Mouse (Mus musculus) testis, postnatal 10 days (tissue): ENCODE measurements at regions not wholly inside any gene's neighbourhood (a gene's known extent, or its start where the extent isn't known, plus 50 kb on each side); places are given as distances from the start of the nearest gene placed in this dataset.

Experiments
- DNase-seq: peaks from one replicate; pipeline ENCODE4 v3.0.0; 2021; ENCODE audit warnings: low spot score

DNA sequence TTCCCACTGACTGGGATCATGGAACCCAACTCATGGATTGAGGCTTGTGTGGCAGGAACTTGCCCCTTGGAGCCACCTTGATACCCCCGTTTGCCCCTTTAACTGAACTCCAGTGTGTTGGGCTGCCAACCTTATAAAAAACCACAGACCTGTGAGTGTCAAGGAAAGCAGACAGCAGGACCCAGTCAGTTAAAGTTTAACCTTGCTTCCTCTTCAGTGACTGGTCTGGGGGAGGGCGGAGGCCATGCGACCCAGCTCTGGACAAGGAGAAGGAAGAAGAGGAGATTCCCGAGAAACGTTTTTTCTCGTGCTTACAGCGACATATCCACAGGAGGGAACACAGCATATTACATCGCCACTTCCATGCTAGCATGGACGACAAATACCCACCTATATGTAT, 281.9 kb upstream of the Zfp64 start:
- DNase-seq, result no peak

DNA sequence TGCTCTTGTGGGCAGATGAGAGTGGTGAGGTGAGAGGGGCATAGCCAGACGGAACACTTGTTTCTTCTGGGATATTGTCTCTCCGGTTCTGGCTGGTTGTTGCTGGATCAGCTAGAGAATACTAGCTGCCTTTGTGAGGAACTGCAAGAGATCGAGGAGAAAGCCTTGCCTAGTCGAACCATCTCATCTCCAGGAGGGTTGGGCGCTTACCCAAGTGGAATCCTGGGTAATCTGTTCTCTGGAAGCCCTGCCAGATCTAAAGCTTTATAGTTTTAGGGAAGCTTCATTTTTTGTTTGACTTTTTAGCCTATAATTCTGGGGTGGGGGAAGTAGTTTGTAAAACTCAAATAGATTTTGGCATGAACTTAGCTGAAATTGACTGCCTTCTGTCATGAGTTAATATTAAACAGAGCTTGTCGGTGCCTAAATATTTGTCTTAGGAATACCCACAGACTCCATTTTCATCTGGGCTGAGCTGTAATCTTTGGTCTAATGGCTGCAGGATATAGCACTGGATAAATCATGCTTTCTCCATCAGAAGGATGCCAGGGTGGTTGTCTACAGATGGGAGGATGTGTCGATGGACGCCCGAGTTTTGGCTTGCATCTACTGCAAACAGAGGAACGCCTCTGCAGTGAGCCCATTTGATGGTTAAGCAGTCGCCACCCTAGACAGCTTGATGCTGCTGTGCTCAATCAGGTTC, 279.1 kb upstream of the Zfp64 start:
- DNase-seq, result no peak

DNA sequence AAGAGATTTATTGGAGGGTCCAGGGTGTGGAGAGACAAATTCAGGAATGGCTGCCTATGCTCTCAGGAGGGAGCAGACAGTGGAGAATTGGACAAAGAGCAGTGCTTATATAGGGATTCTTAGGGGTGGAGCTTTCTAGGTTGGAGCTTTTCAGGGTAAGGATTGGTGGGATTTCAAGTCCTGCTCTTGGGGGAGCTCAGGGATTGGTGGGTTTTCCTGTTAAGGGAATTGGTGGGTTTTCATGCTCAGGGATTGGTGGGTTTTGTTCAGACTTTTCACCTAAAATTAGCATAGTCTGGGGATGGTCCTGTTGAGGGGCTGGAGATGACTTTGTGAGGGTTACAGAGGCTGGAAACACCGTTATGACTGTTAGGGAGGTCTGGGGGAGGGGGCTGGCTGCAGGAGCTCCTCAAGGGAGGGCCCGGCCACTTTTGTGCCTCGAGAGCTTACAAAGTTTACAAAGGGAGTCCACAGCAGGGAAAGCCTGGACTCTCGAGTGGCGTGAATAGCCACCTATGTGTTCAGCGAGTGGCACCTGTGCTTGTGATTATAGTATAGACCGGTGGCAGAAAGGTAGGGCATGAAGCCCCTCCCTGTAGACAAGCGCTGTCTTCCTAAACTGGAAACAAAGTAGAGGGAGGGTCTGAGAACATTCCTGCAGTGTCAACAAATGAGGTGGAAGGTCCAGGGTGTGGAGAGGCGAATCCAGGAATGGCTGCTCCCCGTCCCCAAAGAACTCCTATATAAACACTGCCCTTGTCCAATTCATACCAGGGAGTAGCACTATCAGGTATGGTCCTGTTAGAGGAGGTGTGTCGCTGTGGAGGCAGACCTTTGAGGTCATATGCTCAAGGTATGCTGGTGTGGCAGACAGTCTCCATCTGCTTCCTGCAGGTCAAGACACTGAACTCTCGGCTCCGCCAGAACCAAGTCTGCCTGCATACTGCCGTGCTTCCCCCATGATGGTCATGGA, 278.1 kb upstream of the Zfp64 start:
- no peak for DNase-seq

DNA sequence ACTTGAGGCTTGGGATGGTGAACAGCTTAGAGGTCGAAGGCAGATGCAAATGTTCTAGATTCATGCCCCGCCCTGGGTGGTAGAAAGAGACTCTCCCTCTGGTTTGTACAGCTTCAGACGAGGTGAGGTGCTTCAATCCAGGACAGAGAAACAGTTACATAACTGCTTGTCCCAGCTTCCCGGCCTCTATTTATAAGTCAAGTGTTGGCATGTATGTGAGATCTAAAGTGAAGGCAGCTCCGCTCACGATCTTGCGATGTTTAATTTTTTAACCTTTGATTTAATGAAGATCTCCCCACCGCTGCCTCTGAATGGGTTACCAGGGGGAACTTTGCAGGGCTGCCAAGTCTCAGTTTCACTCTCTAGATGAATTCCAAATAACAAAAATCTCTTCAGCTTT, 266.9 kb upstream of the Zfp64 start:
- no peak for DNase-seq

DNA sequence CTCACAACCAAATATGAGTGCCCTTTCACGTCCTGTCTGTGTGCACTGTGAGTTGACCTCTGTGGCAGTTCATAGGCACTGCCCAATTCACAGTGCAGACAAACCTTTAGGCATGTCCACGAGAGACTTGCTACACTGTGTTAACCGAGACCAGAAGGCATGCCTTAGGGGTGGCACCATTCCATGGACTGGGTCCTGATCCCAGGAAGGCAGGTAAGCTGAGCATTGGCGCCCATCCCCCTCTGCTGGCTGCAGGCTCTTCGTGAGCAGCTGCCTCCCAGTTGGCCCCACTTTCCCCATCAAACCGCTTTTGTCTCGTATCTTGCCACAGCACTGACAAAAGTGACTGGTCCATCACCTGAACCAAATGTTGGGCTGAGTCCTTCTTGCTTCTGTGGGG, 265.8 kb upstream of the Zfp64 start:
- DNase-seq, result no peak

DNA sequence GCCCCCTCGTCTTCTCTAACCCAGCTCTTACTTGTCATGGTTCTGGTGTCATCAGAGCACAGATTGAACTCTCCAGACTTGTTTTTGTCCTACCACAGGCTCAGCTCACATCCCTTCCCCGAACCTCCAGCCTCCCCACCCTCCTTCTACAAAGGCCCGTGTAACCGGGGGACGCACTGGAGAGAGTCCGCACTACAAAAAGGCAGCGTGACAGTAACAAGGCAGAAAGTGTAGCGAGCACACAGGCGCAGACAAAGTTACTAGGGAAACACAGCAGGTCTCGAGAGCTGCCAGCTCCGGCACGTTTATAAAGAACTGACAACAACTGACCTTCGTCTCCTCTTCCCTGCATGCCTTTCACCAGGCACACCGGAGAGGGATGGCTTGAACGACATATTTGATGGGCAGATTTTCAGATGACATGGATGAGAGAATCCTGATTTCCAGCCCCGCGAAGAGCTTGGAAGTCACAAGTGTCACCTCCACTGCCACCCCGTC, 260.2 kb upstream of the Zfp64 start:
- DNase-seq, result no peak

DNA sequence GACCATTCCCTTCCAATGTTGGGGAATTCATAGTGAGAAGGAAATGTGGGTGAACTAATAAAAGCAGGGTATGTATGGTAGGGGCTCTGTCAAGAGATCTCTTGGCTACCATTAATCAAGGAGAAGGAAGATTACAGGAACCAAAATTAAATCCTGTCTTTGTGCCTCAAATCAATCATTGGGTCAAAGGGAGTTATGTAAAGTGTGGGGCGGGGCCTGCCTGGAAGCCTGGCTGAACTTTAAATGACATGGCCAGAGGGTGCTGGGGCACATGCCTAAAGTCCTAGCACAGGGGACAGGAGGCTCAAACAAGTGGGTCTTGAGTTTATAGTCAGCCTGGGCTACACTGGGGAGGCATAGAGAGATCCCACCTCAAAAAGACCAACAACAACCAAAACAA, 259.0 kb upstream of the Zfp64 start:
- no peak for DNase-seq

DNA sequence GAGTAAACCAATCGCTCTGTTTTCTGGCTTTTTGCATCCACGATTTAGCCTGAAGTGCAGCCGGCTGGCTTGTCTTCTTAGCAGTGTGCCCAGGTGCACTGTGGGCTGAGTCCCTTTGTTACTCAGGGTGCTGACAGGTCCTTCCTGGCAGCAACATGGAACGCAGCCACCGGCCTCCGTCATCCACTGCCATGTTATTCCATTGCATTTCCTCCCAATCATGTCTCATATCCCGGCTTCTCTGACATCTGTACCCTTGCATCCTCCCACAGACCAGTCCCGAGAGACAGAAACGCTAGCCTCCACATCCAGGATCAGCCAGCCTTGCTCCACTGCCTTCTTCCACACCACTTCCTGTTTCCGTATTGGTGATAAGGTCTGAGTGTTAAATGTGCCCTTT, 257.9 kb upstream of the Zfp64 start:
- no peak for DNase-seq

DNA sequence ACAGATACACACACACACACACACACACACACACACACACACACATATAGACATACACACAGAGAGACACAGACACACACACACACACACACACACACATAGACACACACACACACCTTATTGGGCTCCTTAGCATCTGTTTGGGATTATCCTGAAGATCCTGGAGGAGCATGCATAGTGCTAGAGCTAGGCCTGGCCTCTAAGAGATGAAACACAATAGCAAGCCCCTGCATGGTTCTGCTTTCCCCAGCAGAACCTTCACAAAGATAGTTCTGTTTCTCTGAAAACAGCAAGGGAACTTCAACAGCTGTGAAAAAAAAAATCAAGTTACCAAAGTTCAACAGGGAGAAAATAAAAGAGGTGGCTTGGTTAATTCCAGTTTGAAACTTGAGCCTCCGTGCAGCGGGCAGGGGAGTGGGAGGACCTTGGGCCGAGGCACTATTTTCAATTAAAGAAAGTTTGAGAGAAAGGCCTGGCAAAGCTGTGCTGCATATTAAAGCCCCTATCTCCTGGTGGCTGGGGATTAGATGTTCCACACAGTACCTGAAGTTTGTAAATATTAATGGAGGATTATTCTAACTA, 257.4 kb upstream of the Zfp64 start:
- no peak for DNase-seq

DNA sequence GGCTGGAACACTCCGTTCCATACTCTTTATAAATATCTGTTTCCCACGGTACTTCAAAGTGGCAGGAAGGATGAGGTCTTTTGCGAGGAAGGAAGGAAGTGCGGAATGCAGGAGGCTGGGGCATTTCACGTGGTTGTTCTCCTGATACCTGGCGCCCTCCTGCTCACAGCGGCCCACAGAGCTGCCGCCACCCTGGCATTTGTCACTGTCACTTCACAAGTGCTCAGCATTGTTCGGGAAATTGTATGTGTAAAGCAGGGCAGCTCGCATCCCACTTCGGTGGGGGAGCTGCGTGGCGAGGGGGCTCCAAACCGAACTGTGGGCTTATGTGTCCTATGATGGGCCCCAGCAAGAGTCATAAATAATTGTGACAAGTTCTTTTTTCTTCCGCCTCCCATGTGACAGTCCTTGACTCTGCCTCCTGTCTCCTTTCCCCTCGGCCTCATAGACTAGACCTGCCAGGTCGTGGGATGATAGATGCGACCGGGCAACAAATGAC, 248.9 kb upstream of the Zfp64 start:
- DNase-seq, result no peak

DNA sequence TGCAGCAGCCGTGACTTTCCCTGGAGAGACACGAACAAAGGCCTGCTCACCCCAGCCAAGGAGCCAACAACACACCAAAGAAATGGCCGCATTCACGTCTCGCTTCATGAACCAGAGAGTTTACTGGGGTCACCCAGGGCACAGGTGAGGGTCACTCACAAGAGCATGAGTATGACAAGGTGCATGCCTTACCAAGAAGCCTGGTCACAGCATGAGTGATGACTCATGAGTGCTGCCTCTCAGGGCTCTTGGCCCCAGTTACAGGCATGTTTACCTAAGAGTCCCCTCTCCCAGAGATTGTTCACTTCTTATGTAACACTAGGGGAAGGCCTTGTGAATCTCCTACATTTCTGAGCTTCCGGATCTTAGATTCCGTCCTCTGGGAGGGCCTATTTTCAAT, 236.6 kb upstream of the Zfp64 start:
- no peak for DNase-seq

DNA sequence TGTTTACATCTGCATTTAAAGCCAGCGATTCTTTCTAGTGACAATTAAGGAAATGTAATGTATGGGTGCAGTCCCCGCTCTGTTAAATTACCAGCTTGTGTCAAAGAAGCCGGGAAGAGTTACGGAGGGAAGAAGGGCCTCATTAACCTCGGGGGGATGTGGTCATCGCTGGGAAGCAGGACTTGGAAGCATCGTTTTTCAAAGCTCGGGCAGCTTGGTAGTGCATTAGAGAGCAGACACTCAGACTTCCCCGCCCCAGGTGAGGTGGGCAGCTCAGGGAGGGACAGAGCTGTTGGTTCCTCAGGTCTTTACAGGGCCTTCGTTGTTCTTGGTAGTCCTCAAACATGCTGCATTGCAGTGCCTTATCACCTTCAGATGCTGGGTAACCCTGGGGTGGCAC, 236.1 kb upstream of the Zfp64 start:
- no peak for DNase-seq

DNA sequence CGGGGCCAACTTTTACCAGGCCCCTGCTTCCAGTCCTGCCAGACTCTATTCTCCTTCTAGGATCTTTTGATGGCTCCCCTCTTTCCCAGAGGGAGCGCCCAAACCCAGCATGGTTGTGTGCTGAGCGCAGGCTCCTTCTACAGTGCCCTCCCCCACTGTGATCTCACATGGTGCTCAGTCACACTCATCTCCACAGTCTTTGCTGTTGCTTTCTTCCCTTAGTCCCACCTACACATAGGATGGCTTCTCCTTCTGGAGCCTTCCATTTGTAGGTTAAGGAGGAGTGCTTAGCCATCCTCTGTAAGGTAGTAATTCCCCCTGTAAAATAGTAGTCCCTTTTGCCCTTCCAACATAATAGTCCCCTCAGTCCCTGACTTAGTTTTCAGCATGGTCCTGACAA, 222.2 kb upstream of the Zfp64 start:
- DNase-seq, result no peak

DNA sequence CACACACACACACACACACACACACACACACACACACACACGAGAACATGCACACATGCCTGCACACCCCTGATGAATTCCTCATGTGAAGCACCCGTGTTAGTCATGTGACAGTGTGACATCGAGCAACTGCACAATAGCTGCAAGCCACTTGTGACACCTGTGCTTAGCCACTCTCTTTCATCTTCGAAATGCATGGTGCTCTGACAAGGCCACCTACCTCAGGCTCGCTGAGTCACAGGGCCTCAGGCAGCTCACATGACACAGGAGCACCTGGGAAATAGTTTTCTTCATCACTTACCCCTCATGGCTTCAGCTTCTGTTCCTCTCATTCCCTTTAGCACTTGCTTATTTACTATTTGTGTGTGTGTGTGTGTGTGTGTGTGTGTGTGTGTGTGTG, 213.4 kb upstream of the Zfp64 start:
- DNase-seq, result no peak

DNA sequence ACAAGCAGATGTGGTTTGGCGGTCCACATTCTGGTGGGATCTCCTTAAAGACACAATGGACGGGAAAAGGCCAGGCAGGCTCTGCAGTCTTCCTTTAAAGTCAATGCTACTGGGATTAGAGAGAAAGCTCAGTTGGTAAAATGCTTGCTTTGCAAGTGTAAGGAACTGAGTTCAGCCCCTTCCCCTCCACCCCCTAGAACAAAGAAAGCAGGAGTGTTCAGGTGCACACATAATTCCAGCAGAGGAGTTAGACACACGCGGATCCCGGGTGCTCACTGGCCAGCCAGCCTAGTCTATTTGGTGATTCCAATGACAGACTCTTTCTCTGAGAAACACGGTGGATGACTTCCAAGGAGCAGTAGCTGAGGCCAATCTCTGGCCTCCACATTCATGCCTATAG, 213.0 kb upstream of the Zfp64 start:
- DNase-seq, result no peak

DNA sequence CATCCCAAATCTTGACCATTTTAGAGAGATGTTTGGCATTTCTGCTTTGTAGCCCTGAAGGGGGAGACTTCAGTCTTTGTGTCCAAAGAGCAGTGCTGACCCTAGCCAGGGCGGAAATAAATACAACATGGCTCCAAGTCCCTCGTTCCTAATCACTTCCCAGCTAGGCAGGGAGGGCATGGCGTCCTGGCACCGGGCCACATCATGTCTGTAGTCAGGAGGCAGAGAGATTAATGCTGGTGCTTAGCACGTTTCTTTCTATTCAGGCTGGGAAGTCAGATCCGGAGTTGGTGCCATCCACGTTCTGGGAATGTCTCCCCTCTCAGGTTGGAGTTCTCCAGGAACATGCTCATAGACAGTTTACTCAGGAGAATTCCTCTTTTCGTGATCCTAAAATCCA, 206.3 kb upstream of the Zfp64 start:
- no peak for DNase-seq

DNA sequence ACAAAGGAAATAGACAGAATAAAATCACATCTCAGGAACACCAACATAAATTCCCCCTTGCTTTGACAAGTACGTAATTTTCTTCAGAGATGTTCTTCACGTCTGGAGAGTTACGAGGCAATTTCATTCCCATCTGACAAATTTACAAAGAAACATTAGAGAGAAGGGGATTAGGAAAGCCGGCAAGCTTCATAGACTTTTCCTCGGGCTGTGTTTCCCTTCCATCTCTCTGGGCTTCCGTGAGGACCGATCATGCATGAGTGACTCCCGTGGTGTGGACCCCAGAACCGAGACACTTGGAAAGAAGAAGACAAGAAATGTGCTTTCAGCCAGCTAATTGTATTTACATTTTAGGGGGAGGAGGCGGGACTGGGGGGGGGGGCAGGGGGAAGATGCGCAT, 203.4 kb upstream of the Zfp64 start:
- DNase-seq, result no peak

DNA sequence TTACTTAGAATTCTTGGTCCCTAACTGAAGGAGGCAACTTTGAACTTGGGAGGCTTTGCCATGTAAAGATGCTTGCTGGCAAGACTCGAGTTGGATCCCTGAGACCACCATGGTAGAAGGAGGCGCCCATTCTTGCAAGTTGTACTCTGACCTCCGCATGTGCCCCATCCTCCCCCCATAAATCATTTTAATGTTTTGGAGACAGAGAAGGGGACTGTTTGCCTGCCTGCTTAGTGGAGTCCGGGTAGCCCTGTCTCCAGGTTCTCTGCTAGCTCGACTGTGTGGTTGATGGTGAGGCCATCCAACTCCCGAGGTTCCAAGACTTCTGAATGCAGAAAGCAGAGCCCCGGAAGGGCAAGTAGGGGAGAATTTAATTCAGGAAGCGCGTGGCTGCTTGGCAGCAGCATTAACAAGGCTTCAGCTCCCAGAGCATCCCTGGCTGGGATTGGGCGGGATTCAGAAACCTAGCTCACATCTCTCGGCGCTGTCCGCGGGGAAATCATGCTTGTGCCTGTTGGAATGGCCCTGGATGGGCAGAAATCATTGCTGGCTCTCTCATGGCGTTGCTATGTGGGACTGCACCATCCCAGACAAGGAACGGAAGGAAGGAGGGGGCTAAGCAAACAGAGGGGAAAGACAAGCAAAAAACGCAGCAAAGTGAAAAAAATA, 202.8 kb upstream of the Zfp64 start:
- no peak for DNase-seq

DNA sequence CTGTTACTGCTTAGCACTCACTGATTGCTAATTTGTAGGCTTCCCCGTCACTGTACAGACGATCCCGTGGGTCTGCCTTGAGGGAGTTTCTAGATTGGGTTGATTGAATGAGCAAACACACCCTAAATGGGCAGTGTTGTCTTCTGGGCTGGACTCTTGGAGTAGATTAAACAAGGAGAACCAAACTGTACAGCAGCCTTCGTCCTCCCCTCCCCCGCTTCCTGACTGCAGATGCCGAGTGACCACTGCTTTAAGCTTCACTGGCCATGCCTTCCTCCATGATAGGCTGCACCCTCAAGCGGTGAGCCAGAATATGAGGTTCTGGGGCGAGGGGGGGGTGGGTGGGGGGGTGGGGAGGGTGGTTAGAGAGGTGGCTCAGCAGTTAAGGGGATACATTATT, 201.5 kb upstream of the Zfp64 start:
- no peak for DNase-seq

DNA sequence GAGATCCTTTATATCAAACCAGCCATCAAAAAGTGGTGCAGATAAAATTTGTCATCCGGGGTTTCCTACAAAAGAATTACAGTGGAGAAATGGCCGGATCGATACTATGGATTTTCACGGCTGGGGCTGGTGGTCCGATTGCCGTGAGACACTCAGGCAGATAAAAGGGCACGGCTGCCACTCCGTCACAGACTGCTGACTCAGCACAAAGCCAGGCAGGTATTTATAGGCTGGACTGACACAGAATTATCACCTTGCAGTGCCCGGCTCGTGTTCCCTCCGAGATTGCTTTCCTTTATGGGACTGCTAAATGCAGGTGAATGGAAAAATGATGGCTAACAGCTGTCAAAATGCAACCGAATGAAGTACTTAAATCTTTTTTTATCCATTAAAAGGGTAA, 199.5 kb upstream of the Zfp64 start:
- no peak for DNase-seq

DNA sequence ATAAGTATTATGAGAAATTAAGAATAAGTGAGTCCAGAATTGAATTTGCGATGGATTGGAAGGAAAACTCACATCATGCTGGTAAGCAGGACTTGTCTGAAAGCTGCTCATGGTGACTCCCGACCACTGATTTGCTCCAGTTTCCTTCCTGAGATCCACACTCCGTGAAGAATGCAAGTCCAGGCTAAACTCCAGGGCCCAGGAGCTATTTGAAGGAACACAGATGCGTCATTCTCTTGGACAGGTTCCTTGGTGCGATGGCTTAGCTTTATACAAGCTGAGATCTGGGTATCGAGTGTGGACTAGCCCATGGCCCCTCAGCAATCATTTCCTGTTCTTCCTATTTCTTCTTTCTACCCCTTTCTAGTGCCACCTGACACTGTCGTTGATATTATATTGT, 192.3 kb upstream of the Zfp64 start:
- DNase-seq, result no peak

DNA sequence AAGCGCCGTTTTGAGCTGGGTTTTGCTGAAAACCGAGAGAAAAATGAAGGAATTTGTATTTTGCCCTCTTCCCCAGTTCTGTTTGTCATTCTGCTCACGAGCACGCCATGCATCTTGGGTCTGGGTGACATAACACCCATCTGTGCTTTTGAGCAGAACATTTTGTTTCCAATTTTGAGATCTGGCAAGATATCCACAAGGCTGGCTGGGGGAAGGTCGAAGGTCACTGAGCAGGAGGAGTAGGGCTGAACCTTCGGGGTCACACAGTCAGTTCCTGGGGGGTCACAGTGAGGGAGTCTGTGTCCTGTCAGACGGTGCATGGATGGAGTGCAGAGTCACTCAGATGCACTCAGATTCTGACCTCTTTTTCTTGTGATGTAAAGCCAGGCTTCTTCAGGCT, 186.8 kb upstream of the Zfp64 start:
- DNase-seq, result peak; percentile 49
